Mouse (Mus musculus): ENCODE results near the gene Zfp870.
"Not testable (repeated sequence)": the region's sequence is repeated elsewhere in the genome, so short reads cannot be mapped to it uniquely, and the experiment has no call there.

Zfp870 gene

DNA sequence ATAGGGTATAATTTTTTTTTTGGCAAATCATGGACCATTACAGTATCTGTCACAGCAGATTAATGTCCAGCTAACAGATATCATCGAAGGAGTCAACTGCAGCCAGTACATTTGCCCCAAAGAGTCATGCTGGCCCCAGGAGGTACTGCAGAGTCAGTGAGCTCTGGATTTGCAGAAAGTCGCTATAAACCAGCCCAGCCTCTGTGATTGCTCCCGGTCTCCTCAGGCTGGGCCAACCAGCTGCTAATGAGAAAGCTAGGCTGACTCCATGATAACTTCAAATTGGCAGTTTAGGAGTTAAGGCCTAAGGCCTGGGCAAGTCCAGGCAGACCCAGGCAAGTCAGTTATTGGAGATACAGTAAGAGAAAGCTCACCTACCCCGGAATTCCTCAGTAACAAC lies 19.4 kb downstream of the Zfp870 start:
- no peak for DNase-seq (ENCODE audit: low spot score in 2 of 2)

DNA sequence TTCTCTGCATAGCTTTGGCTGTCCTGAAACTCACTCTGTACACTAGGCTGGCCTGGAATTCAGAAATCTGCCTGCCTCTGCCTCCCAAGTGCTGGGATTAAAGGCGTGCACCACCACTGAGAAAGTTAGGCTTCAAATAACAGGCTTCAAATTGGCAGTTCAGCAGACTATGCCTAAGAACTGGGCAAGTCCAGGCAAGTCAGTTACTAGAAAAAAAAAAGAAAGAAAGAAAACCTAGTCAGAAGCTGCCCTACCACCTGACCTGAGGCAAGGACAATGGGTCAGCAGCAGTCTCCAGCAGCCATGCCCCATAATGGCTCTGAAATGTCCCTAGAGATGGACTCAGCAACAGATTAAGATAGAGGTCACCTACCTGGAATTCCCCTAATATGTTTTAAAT lies 20.0 kb downstream of the Zfp870 start:
- no peak for DNase-seq (ENCODE audit: low spot score in 2 of 2)

DNA sequence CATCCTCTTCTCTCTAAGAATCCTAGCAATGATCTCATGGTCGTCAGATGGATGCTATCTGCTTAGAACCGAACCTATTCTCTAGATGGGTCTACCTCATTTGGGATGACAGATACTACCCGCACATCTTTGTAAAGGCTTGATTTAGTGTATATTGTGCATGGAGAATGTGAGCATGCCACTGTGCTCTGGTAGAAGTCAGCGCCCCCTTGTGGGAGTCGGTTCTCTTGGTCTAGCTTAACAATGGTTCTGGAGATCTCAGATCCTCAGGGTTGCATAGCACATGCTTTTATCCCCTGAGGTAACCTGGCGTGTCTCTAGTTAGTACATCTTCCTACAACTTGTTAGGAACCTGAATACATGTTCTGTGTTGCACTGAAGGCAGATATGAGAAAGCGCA lies 24.2 kb downstream of the Zfp870 start:
- DNase-seq (ENCODE audit: low spot score in 2 of 2) = not testable (repeated sequence)

DNA sequence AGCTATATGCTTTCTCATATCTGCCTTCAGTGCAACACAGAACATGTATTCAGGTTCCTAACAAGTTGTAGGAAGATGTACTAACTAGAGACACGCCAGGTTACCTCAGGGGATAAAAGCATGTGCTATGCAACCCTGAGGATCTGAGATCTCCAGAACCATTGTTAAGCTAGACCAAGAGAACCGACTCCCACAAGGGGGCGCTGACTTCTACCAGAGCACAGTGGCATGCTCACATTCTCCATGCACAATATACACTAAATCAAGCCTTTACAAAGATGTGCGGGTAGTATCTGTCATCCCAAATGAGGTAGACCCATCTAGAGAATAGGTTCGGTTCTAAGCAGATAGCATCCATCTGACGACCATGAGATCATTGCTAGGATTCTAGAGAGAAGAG lies 34.7 kb downstream of the Zfp870 start:
- not testable (repeated sequence) for DNase-seq (ENCODE audit: low spot score in 2 of 2)

DNA sequence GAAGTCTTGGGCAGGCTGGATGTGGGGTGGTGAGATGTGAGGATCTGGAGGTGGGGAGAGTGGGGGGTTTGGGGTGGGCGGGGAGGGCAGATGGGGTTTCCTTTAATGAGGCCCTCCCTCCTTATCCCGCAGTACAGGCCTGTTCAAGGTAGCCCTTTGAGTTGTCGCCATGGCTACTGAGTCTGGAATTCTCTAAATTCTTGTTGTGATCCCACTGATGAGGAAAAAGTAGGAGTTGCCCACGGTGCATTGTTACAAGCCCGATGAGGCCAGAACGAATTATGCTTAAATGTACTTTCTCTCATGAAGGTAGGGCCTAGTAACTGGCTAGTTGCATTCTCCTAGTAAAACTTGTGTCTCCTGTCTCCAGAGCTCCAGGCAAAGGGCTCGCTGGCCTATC lies 39.9 kb downstream of the Zfp870 start:
- DNase-seq (ENCODE audit: low spot score in 2 of 2) = no peak

DNA sequence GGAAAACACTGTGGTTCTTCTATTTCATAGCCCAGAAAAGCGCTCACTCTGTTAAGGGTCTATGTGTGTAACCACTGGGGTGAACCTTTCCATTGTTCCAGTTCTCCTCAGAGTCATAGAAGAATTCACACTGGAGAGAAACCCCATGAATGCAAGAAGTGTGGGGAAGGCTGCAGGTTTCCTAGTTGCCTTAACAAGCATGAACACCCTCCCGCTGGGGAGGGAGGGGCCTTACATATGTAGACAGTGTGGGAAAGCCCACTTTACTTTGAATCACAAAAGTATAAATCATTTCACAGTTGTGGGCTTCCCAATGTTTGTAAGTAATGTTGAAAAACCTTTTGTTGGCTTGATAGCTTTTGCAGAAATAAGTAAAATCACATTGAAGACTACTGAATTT lies 50.1 kb downstream of the Zfp870 start:
- DNase-seq (ENCODE audit: low spot score in 2 of 2) = no peak

DNA sequence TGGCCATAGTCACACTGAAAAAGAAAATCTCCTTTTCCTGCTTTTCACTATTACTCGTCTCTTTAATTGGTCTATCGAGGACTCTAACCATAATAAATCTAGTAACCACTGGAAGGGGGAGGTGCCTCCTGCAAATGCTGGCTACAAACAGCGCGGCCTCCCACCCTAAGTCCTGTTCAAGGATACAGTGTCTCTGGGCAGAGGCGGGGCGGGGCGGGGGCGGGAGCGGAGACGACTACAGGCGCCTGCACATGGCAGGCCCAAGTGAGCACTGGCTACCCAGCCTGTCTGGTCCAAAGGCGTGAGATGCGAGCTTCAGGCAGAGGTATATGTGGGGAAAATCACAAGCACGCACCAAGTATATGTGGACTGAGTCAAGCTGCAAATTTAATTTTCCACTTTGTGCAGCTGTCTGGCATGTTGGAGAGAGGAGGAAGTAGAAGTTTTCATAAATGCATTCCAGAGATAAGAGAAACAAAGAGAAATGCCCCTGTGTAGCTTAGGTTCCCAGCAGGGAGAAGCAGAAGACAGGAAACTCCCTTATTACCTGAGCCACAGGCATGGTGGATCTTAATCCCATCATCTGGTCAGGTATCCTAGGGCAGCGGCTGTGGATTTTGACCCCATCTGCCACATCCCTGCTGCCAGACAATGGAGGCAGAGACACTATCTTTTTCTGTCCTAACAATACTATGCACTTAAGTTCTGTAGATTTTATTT lies 52.2 kb downstream of the Zfp870 start:
- peak in 1 of 2 experiments; percentile 5 for DNase-seq (ENCODE audit: low spot score in 2 of 2)

DNA sequence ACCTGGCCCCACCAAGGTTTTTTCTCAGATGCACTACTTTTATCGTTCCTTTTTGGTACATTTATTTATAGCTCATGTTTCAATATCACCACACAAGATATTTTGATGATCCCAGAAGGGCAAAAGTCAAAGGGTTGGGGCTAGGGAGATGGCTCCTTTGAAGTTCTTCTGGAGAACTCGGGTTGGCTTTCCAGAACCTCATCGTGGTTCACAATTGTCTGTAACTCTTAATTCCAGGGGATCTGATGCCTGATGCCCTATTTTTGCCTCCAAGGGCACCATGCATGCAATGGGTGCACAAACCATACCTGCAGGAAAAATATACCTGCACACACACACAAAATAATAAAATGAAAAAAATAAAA lies 61.0 kb downstream of the Zfp870 start:
- DNase-seq (ENCODE audit: low spot score in 2 of 2) = no peak

DNA sequence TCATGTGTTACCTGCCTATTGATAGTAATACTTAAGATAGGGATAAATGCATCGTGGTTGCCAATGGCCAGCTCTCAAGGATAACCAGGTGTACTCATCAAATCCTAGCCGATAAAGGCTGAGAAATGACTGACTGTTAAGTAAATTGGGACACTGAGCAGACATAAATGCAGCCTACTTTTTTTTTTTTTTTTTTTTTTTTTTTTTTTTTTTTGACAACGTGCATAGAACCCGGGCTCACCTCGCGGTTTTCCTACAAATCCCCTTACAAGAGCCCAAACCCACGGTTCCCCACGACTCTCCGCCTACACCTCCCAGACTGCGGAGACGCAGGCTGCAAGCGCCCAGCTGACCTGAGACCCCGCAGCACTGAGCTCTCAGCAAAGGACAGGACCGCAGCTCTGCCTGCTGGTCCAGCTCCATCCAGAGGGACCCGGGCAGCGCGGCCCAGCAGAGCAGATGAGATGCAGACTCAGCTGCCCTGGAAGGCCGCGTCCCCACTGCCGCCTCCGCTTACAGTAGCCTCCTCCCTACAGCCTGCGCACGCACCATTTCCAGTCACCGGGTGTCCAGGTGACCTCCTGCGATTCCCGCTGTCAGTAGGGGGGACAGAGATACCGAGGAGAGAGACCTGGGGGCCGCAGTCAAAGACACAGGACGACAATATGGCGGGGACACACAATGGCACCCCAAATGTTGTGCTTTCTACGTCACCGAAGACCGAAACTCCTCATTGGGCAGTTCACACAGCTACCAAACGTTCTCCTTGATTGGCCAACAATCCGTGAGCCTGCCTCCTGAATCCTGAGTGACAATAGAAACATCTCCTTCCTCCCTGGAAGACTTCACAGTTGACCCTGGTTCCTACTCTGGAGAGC lies 61.7 kb downstream of the Zfp870 start, which contains the start of gene Zfp799:
TSS of gene Zfp799 (minus strand) at position 722 of the 878 bp plus-strand sequence.
- peak; percentile 81 to 89 for DNase-seq (ENCODE audit: low spot score in 2 of 2)

Data from frontal cortex, postnatal 36 days (tissue).